Mouse (Mus musculus): ENCODE measurements around the gene Samd3.

GRCm38 (mm10) chr10:26297200-26297599 is 67.7 kb downstream of the Samd3 start:
- TF ChIP-seq CTCF (IDR thresholded peaks at IDR 0.05) (no peak), POLR2A (IDR thresholded peaks at IDR 0.05; ENCODE audit: insufficient read depth, low read depth, low read length) (no peak), EP300 (IDR thresholded peaks at IDR 0.05; ENCODE audit: insufficient read depth, low read depth, low read length) (no peak)

All from heart, adult 2 months (tissue).